9 mouse cellular contexts compared by ENCODE assay signal in genomic region chr9:21032491-21032890, GRCm38 (mm10). TPM values are rescaled to one million over a fixed set of nuclear protein-coding genes. Genes with fewer than 3 reads are reported as not detected.
DNase-seq lines count a peak whose midpoint lies in the region; ATAC-seq lines count a peak whose summit lies in the region.
"Had no signal": no experiment of that assay in that cellular context is flagged by ENCODE, and none has a peak within 500 bp of the region (broad histone marks: within the 10 kb centered on the region; RNA-seq: fewer than 3 reads in every experiment).

No protein-coding gene starts in this region.

- peaks cover 65% of the 10 kb centered on the region for H3K27me3 ChIP-seq in heart, embryonic 14.5 days (ENCODE audit: control insufficient read depth, insufficient read depth, low read length)
- H3K27me3 ChIP-seq in hindbrain, embryonic 14.5 days (ENCODE audit: control insufficient read depth, insufficient read depth, low read length): peaks cover 87% of the 10 kb centered on the region
- H3K27me3 ChIP-seq in midbrain, embryonic 14.5 days (ENCODE audit: control insufficient read depth, insufficient read depth, low read length): peaks cover 98% of the 10 kb centered on the region

- H3K9me3 ChIP-seq in heart, embryonic 14.5 days (ENCODE audit: control insufficient read depth, low read length): no peaks in the 10 kb centered on the region
- H3K9me3 ChIP-seq in hindbrain, embryonic 14.5 days (ENCODE audit: control insufficient read depth, low read length): no peaks in the 10 kb centered on the region
- H3K9me3 ChIP-seq in midbrain, embryonic 14.5 days (ENCODE audit: control insufficient read depth, low read length): no peaks in the 10 kb centered on the region

- intact Hi-C loops in heart, postnatal 36 days (cut with DNase I): loop anchor here (5.0 kb wide), 1 partner anchor 60 kb away; the partner anchor contains the start of genes Gm38431 and Raver1

- H3K9ac ChIP-seq in heart, embryonic 14.5 days (ENCODE audit: low read length): no peak overlapping the region; the same call in 1 of the 2 replicates
- peak overlapping the region; percentile 57 for H3K9ac ChIP-seq in hindbrain, embryonic 14.5 days
- H3K9ac ChIP-seq in midbrain, embryonic 14.5 days (replicated peaks; ENCODE audit: low read length): no peak overlapping the region

- no peak for ATAC-seq in heart, embryonic 14.5 days (ENCODE audit: insufficient number of reproducible peaks, insufficient read depth, low FRiP score, low read depth)
- ATAC-seq in hindbrain, embryonic 14.5 days (ENCODE audit: low FRiP score): no peak
- no peak for ATAC-seq in midbrain, embryonic 14.5 days (ENCODE audit: low FRiP score, low TSS enrichment)

- peak overlapping the region; percentile 40 to 54; a peak in 3 of 4 replicates for H3K4me3 ChIP-seq in heart, embryonic 14.5 days (ENCODE audit: control insufficient read depth in 1 of 2, insufficient read depth in 1 of 2, low read depth in 1 of 2, low read length in 2 of 2)
- peak overlapping the region; percentile 55 for H3K4me3 ChIP-seq in brown adipose tissue, adult 24 weeks (ENCODE audit: insufficient read depth, low read depth, low read length)
- peak overlapping the region; percentile 41 for H3K4me3 ChIP-seq in hindbrain, embryonic 14.5 days (replicated peaks; ENCODE audit: low read length)
- peak overlapping the region; percentile 49 for H3K4me3 ChIP-seq in midbrain, embryonic 14.5 days (replicated peaks; ENCODE audit: low read depth, low read length)

- peak overlapping the region; percentile 83 for H3K4me2 ChIP-seq in heart, embryonic 14.5 days (ENCODE audit: low read length)
- H3K4me2 ChIP-seq in hindbrain, embryonic 14.5 days (replicated peaks): peak overlapping the region; percentile 90
- peak overlapping the region; percentile 93 for H3K4me2 ChIP-seq in midbrain, embryonic 14.5 days (ENCODE audit: low read length)

- no peak for DNase-seq in heart, postnatal 36 days
- DNase-seq in hindbrain, embryonic 14.5 days (ENCODE audit: low spot score): no peak
- DNase-seq in midbrain, embryonic 14.5 days: peak; percentile 8
- DNase-seq in adrenal gland, postnatal 36 days: no peak
- no peak for DNase-seq in embryo, embryonic 9.5 days (ENCODE audit: extremely low spot score)
- DNase-seq in cerebellum, postnatal 4 days (ENCODE audit: low spot score in 2 of 2): no peak

- no peaks in the 10 kb centered on the region for H3K36me3 ChIP-seq in heart, embryonic 14.5 days (ENCODE audit: control insufficient read depth, insufficient read depth, low read length)
- H3K36me3 ChIP-seq in hindbrain, embryonic 14.5 days (replicated peaks; ENCODE audit: control insufficient read depth, insufficient read depth): no peaks in the 10 kb centered on the region
- no peaks in the 10 kb centered on the region for H3K36me3 ChIP-seq in midbrain, embryonic 14.5 days (ENCODE audit: control insufficient read depth, insufficient read depth, low read length)

- peaks cover 35 to 53% of the 10 kb centered on the region in 2 experiments for H3K4me1 ChIP-seq in heart, embryonic 14.5 days (ENCODE audit: control insufficient read depth in 2 of 2, insufficient read depth in 2 of 2, low read length in 2 of 2)
- H3K4me1 ChIP-seq in brown adipose tissue, adult 24 weeks (ENCODE audit: control insufficient read depth, insufficient read depth, insufficient read length, low read length): peaks cover 9% of the 10 kb centered on the region
- peaks cover 45% of the 10 kb centered on the region for H3K4me1 ChIP-seq in hindbrain, embryonic 14.5 days (replicated peaks; ENCODE audit: control insufficient read depth, insufficient read depth, low read length)
- H3K4me1 ChIP-seq in midbrain, embryonic 14.5 days (ENCODE audit: control insufficient read depth, insufficient read depth, low read length): peaks cover 25% of the 10 kb centered on the region

- no peak overlapping the region for H3K27ac ChIP-seq in heart, embryonic 14.5 days (replicated peaks in 1 of 2; ENCODE audit: control insufficient read depth in 1 of 2, insufficient read depth in 1 of 2, low read depth in 2 of 2, low read length in 2 of 2)
- no peak overlapping the region for H3K27ac ChIP-seq in brown adipose tissue, adult 24 weeks (replicated peaks; ENCODE audit: low read depth, low read length)
- no peak overlapping the region for H3K27ac ChIP-seq in hindbrain, embryonic 14.5 days
- H3K27ac ChIP-seq in midbrain, embryonic 14.5 days (replicated peaks; ENCODE audit: low read depth, low read length): no peak overlapping the region

- 3% methylated on average over 7 of the region's 7 CpGs for WGBS in heart, embryonic 14.5 days
- whole genome bisulfite sequencing in hindbrain, embryonic 14.5 days: 5% methylated on average over 7 of the region's 7 CpGs
- WGBS in midbrain, embryonic 14.5 days: 2% methylated on average over 7 of the region's 7 CpGs

RNA-seq across cellular contexts. Expression of gene Icam5, which starts 0.6 kb away (rescaled TPM):
- polyA plus RNA-seq in heart, embryonic 14.5 days (2014; fragmentation: Nextera tagmentation; extraction: Ambion mirVana): 0.08 TPM in 1 of 2 replicates, not detected in the other
- total RNA-seq in heart, postnatal 36 days (2021): not detected
- polyA plus RNA-seq in brown adipose tissue, adult 24 weeks (2012; ENCODE audit: insufficient read depth, insufficient read length, missing spikeins): not detected in 2 replicates
- polyA plus RNA-seq in hindbrain, embryonic 14.5 days (2014; fragmentation: Nextera tagmentation; extraction: Ambion mirVana): 1.6 and 1.9 TPM in 2 replicates
- 0.71 and 1.0 TPM in 2 replicates for polyA plus RNA-seq in midbrain, embryonic 14.5 days (2014; fragmentation: Nextera tagmentation; extraction: Ambion mirVana)
- total RNA-seq in adrenal gland, postnatal 36 days (2021): under 1 TPM; 0.10 to 0.20 TPM

RNA-seq across cellular contexts. Expression of gene Icam4, which starts 3.3 kb away (rescaled TPM):
- 1.3 and 1.9 TPM in 2 replicates for polyA plus RNA-seq in heart, embryonic 14.5 days (2014; fragmentation: Nextera tagmentation; extraction: Ambion mirVana)
- total RNA-seq in heart, postnatal 36 days (2021): 1 to 10 TPM in 1 of 2 experiments, under 1 TPM in 1; 0.65 to 1.1 TPM
- not detected in 2 replicates for polyA plus RNA-seq in brown adipose tissue, adult 24 weeks (2012; ENCODE audit: insufficient read depth, insufficient read length, missing spikeins)
- 0.31 TPM in 1 of 2 replicates, not detected in the other for polyA plus RNA-seq in hindbrain, embryonic 14.5 days (2014; fragmentation: Nextera tagmentation; extraction: Ambion mirVana)
- not detected in 2 replicates for polyA plus RNA-seq in midbrain, embryonic 14.5 days (2014; fragmentation: Nextera tagmentation; extraction: Ambion mirVana)
- total RNA-seq in adrenal gland, postnatal 36 days (2021): 1 to 10 TPM; 1.9 to 2.8 TPM

RNA-seq across cellular contexts. Expression of gene Icam1, which starts 16.7 kb away (rescaled TPM):
- polyA plus RNA-seq in heart, embryonic 14.5 days (2014; fragmentation: Nextera tagmentation; extraction: Ambion mirVana): 13.9 and 14.4 TPM in 2 replicates
- 1 to 10 TPM; 8.5 to 9.9 TPM for total RNA-seq in heart, postnatal 36 days (2021)
- 2.3 and 3.1 TPM in 2 replicates for polyA plus RNA-seq in brown adipose tissue, adult 24 weeks (2012; ENCODE audit: insufficient read depth, insufficient read length, missing spikeins)
- polyA plus RNA-seq in hindbrain, embryonic 14.5 days (2014; fragmentation: Nextera tagmentation; extraction: Ambion mirVana): 3.6 and 3.8 TPM in 2 replicates
- 1.7 and 4.1 TPM in 2 replicates for polyA plus RNA-seq in midbrain, embryonic 14.5 days (2014; fragmentation: Nextera tagmentation; extraction: Ambion mirVana)
- total RNA-seq in adrenal gland, postnatal 36 days (2021): 10 to 100 TPM; 10.7 to 14.8 TPM

RNA-seq across cellular contexts. Expression of gene Mrpl4, which starts 30.0 kb away (rescaled TPM):
- 151 and 160 TPM in 2 replicates for polyA plus RNA-seq in heart, embryonic 14.5 days (2014; fragmentation: Nextera tagmentation; extraction: Ambion mirVana)
- total RNA-seq in heart, postnatal 36 days (2021): 100 to 1,000 TPM; 139 to 148 TPM
- polyA plus RNA-seq in brown adipose tissue, adult 24 weeks (2012; ENCODE audit: insufficient read depth, insufficient read length, missing spikeins): 140 and 185 TPM in 2 replicates
- polyA plus RNA-seq in hindbrain, embryonic 14.5 days (2014; fragmentation: Nextera tagmentation; extraction: Ambion mirVana): 97.3 and 102 TPM in 2 replicates
- polyA plus RNA-seq in midbrain, embryonic 14.5 days (2014; fragmentation: Nextera tagmentation; extraction: Ambion mirVana): 98.6 and 112 TPM in 2 replicates
- 100 to 1,000 TPM; 122 to 130 TPM for total RNA-seq in adrenal gland, postnatal 36 days (2021)

RNA-seq across cellular contexts. Expression of gene Zglp1, which starts 34.4 kb away (rescaled TPM):
- 1.1 TPM in 1 of 2 replicates, not detected in the other for polyA plus RNA-seq in heart, embryonic 14.5 days (2014; fragmentation: Nextera tagmentation; extraction: Ambion mirVana)
- not detected for total RNA-seq in heart, postnatal 36 days (2021)
- not detected in 2 replicates for polyA plus RNA-seq in brown adipose tissue, adult 24 weeks (2012; ENCODE audit: insufficient read depth, insufficient read length, missing spikeins)
- 1.0 and 2.0 TPM in 2 replicates for polyA plus RNA-seq in hindbrain, embryonic 14.5 days (2014; fragmentation: Nextera tagmentation; extraction: Ambion mirVana)
- polyA plus RNA-seq in midbrain, embryonic 14.5 days (2014; fragmentation: Nextera tagmentation; extraction: Ambion mirVana): 1.5 and 1.6 TPM in 2 replicates
- not detected for total RNA-seq in adrenal gland, postnatal 36 days (2021)
- total RNA-seq: left cerebral cortex, adult 18-20 months had no signal
